Mouse (Mus musculus): Measurements from ENCODE around the gene Ufc1.

DNA sequence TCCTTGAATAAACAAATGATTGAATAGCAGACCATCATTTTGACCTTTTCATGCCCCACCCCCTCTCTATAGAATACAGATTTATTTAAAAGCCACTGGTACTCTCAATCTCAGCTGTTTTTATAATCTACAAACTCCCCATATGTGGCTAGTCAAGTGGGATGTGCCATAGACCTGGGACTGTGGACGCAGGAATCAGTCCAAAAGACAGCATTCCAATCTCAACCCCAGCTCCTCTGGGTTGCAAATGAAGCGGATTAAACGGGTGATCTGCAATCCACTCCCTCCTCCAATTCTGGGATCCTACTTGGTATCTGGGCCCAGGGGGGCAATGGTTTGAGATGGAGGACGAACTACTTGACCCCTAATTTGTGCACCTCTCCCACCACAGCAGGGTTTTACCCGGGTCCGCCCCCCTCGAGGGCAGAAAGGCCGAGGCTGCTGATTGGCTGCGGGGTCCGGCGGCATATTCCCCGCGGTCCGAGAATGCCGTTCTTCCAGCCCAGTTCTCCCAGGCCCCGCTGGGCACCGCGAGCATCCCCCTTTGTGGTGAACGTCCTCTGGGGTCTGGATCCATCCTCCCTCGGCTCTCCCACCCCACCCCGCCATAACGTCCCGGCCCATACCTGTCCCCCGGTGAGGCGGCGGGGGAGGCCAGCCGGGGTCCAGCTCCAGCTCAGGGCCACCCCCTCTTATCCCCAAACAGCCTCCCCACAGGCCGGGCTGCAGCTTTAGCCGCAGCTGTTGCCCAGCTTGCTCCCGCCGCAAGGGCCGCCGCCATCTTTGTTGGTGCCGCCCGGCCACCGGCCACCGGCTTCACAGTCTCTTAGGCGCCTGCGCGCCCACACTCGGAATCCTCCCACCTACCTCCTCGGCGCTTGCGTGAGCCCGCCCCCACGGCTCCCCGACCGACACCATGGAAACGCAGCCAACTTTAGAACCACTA, 7.4 kb downstream of the Ufc1 start, which contains the start of gene Usp21:
- TF ChIP-seq CTCF (IDR thresholded peaks at IDR 0.05; ENCODE audit: control insufficient read depth, insufficient read depth, insufficient replicate concordance, low read depth, low read length) (no peak), POLR2A (IDR thresholded peaks at IDR 0.05; ENCODE audit: control insufficient read depth, low read depth, low read length) (peak; percentile 86)
